In genomic region chr14:75834251-75834738, GRCm38 (mm10) we compare ENCODE assay signal across 8 mouse cellular contexts. TPM values are rescaled to one million over a fixed set of nuclear protein-coding genes. Genes with fewer than 3 reads are reported as not detected.
A peak's percentile ranks its signal among the peaks of the same experiment; 100 is the strongest.
DNase-seq lines count a peak whose midpoint lies in the region; ATAC-seq and TF ChIP-seq lines count a peak whose summit lies in the region.

No protein-coding gene starts in this region.

- H3K27me3 ChIP-seq in intestine, embryonic 15.5 days (replicated peaks): no peaks in the 10 kb centered on the region
- no peaks in the 10 kb centered on the region for H3K27me3 ChIP-seq in limb, embryonic 14.5 days (ENCODE audit: control insufficient read depth, insufficient read depth, low read length)
- H3K27me3 ChIP-seq in midbrain, embryonic 14.5 days (ENCODE audit: control insufficient read depth, insufficient read depth, low read length): no peaks in the 10 kb centered on the region
- H3K27me3 ChIP-seq in stomach, embryonic 15.5 days (replicated peaks): no peaks in the 10 kb centered on the region

- peak; percentile 67 for DNase-seq in layer of hippocampus, adult 11-12 months (ENCODE audit: low spot score)
- no peak for DNase-seq in layer of hippocampus, postnatal 25 days (ENCODE audit: extremely low spot score in 1 of 2, low spot score in 1 of 2)
- peak; percentile 95 for DNase-seq in embryo, embryonic 10.5 days (ENCODE audit: low spot score)
- DNase-seq in limb, embryonic 14.5 days (ENCODE audit: low spot score): peak; percentile 92
- peak; percentile 74 for DNase-seq in midbrain, embryonic 14.5 days

- peak overlapping the region; percentile 74 for H3K9ac ChIP-seq in intestine, embryonic 15.5 days
- H3K9ac ChIP-seq in limb, embryonic 14.5 days (ENCODE audit: low read depth, low read length, severe bottlenecking): peak overlapping the region; percentile 71
- peak overlapping the region; percentile 62 for H3K9ac ChIP-seq in midbrain, embryonic 14.5 days (replicated peaks; ENCODE audit: low read length)
- peak overlapping the region; percentile 78; the same call in 1 of the 2 replicates for H3K9ac ChIP-seq in stomach, embryonic 15.5 days

- ATAC-seq in granulocyte monocyte progenitor cell, adult 5-6 weeks (replicated peaks; ENCODE audit: poor library complexity, severe bottlenecking): peak; percentile 71
- ATAC-seq in intestine, embryonic 15.5 days: peak; percentile 90
- peak; percentile 92 for ATAC-seq in limb, embryonic 14.5 days (ENCODE audit: low FRiP score, low read depth)
- ATAC-seq in midbrain, embryonic 14.5 days (ENCODE audit: low FRiP score, low TSS enrichment): peak; percentile 73
- peak; percentile 85 for ATAC-seq in stomach, embryonic 15.5 days (ENCODE audit: insufficient read depth, low FRiP score, low read depth)

- no peaks in the 10 kb centered on the region for H3K36me3 ChIP-seq in intestine, embryonic 15.5 days
- no peaks in the 10 kb centered on the region for H3K36me3 ChIP-seq in limb, embryonic 14.5 days (ENCODE audit: control insufficient read depth, insufficient read depth, low read length)
- no peaks in the 10 kb centered on the region for H3K36me3 ChIP-seq in midbrain, embryonic 14.5 days (ENCODE audit: control insufficient read depth, insufficient read depth, low read length)
- no peaks in the 10 kb centered on the region for H3K36me3 ChIP-seq in stomach, embryonic 15.5 days

- H3K4me3 ChIP-seq in intestine, embryonic 15.5 days (replicated peaks): peak overlapping the region; percentile 49
- peak overlapping the region; percentile 44 for H3K4me3 ChIP-seq in limb, embryonic 14.5 days (replicated peaks; ENCODE audit: low read length)
- H3K4me3 ChIP-seq in midbrain, embryonic 14.5 days (replicated peaks; ENCODE audit: low read depth, low read length): peak overlapping the region; percentile 40
- peak overlapping the region; percentile 48 for H3K4me3 ChIP-seq in stomach, embryonic 15.5 days (replicated peaks)

- H3K9me3 ChIP-seq in intestine, embryonic 15.5 days: no peaks in the 10 kb centered on the region
- H3K9me3 ChIP-seq in limb, embryonic 14.5 days (ENCODE audit: control insufficient read depth, low read length): no peaks in the 10 kb centered on the region
- H3K9me3 ChIP-seq in midbrain, embryonic 14.5 days (ENCODE audit: control insufficient read depth, low read length): no peaks in the 10 kb centered on the region
- H3K9me3 ChIP-seq in stomach, embryonic 15.5 days: no peaks in the 10 kb centered on the region

- H3K4me2 ChIP-seq in intestine, embryonic 15.5 days (replicated peaks): peak overlapping the region; percentile 99
- H3K4me2 ChIP-seq in limb, embryonic 14.5 days (replicated peaks; ENCODE audit: low read depth, low read length, severe bottlenecking): peak overlapping the region; percentile 94
- peak overlapping the region; percentile 90 for H3K4me2 ChIP-seq in midbrain, embryonic 14.5 days (ENCODE audit: low read length)
- H3K4me2 ChIP-seq in stomach, embryonic 15.5 days: peak overlapping the region; percentile 98

- 0 out of 2 replicates have a peak, but pooled peaks have one; percentile 72 for TF ChIP-seq POLR2A in limb, embryonic 14.5 days (IDR thresholded peaks at IDR 0.05; ENCODE audit: borderline replicate concordance, extremely low read depth, insufficient read depth, insufficient read length)

- H3K4me1 ChIP-seq in intestine, embryonic 15.5 days (replicated peaks): peaks cover 17% of the 10 kb centered on the region; the same call in 1 of the 2 replicates
- peaks cover 12% of the 10 kb centered on the region; the same call in 1 of the 2 replicates for H3K4me1 ChIP-seq in limb, embryonic 14.5 days (ENCODE audit: control insufficient read depth, insufficient read depth, low read length)
- peaks cover 23% of the 10 kb centered on the region for H3K4me1 ChIP-seq in midbrain, embryonic 14.5 days (ENCODE audit: control insufficient read depth, insufficient read depth, low read length)
- peaks cover 20% of the 10 kb centered on the region; the same call in 1 of the 2 replicates for H3K4me1 ChIP-seq in stomach, embryonic 15.5 days

- WGBS in intestine, embryonic 15.5 days: under 1% methylated on average over 10 of the region's 10 CpGs
- under 1% methylated on average over 10 of the region's 10 CpGs for WGBS in limb, embryonic 14.5 days
- WGBS in midbrain, embryonic 14.5 days: 0% methylated on average over 10 of the region's 10 CpGs
- under 1% methylated on average over 10 of the region's 10 CpGs for WGBS in stomach, embryonic 15.5 days

- H3K27ac ChIP-seq in intestine, embryonic 15.5 days: peak overlapping the region; percentile 99
- H3K27ac ChIP-seq in limb, embryonic 14.5 days (replicated peaks; ENCODE audit: low read depth, low read length): peak overlapping the region; percentile 98
- H3K27ac ChIP-seq in midbrain, embryonic 14.5 days (replicated peaks; ENCODE audit: low read depth, low read length): peak overlapping the region; percentile 68
- peak overlapping the region; percentile 99 for H3K27ac ChIP-seq in stomach, embryonic 15.5 days

RNA-seq across cellular contexts. Expression of gene Tpt1, which starts 10.6 kb away (rescaled TPM):
- total RNA-seq in layer of hippocampus, postnatal 25 days (2021): 1,000 to 10,000 TPM in 1 of 2 experiments, 100 to 1,000 TPM in 1; 935 to 1,046 TPM
- total RNA-seq in granulocyte monocyte progenitor cell, adult 5-6 weeks (2014; fragmentation: Nextera tagmentation): 4,580 and 4,737 TPM in 2 replicates
- total RNA-seq in granulocyte monocyte progenitor cell, adult 5-6 weeks (2017): 844 and 942 TPM in 2 replicates
- polyA plus RNA-seq in intestine, embryonic 15.5 days (2015; fragmentation: Nextera tagmentation; extraction: Ambion mirVana): 988 and 1,053 TPM in 2 replicates
- polyA plus RNA-seq in limb, embryonic 14.5 days (2012; rRNA removed): 2,516 and 2,539 TPM in 2 replicates
- polyA plus RNA-seq in limb, embryonic 14.5 days (2014; fragmentation: Nextera tagmentation; extraction: Ambion mirVana): 1,237 and 1,305 TPM in 2 replicates
- 851 and 883 TPM in 2 replicates for polyA plus RNA-seq in midbrain, embryonic 14.5 days (2014; fragmentation: Nextera tagmentation; extraction: Ambion mirVana)
- polyA plus RNA-seq in stomach, embryonic 15.5 days (2015; fragmentation: Nextera tagmentation; extraction: Ambion mirVana): 999 and 1,085 TPM in 2 replicates

RNA-seq across cellular contexts. Expression of gene Slc25a30, which starts 47.5 kb away (rescaled TPM):
- total RNA-seq in layer of hippocampus, postnatal 25 days (2021): 10 to 100 TPM; 10.9 to 14.7 TPM
- 15.4 and 26.2 TPM in 2 replicates for total RNA-seq in granulocyte monocyte progenitor cell, adult 5-6 weeks (2014; fragmentation: Nextera tagmentation)
- 16.0 and 20.5 TPM in 2 replicates for total RNA-seq in granulocyte monocyte progenitor cell, adult 5-6 weeks (2017)
- polyA plus RNA-seq in intestine, embryonic 15.5 days (2015; fragmentation: Nextera tagmentation; extraction: Ambion mirVana): 2.3 and 3.0 TPM in 2 replicates
- polyA plus RNA-seq in limb, embryonic 14.5 days (2012; rRNA removed): 6.2 and 8.2 TPM in 2 replicates
- 3.5 and 4.6 TPM in 2 replicates for polyA plus RNA-seq in limb, embryonic 14.5 days (2014; fragmentation: Nextera tagmentation; extraction: Ambion mirVana)
- polyA plus RNA-seq in midbrain, embryonic 14.5 days (2014; fragmentation: Nextera tagmentation; extraction: Ambion mirVana): 13.4 and 15.6 TPM in 2 replicates
- 3.2 and 3.3 TPM in 2 replicates for polyA plus RNA-seq in stomach, embryonic 15.5 days (2015; fragmentation: Nextera tagmentation; extraction: Ambion mirVana)

Comparison
In these comparisons a context has a peak if more than half of its experiments do, and no peak if none do; other contexts are left out.
1. DNase-seq: peak in layer of hippocampus, adult 11-12 months (single experiment), embryo, embryonic 10.5 days (single experiment), limb, embryonic 14.5 days (single experiment) and midbrain, embryonic 14.5 days (single experiment); none in layer of hippocampus, postnatal 25 days (0 of 2).
2. Peak in every context shown above with its lines, with median percentiles within 50 percentile points of each other: ATAC-seq, H3K27ac ChIP-seq, H3K4me2 ChIP-seq, H3K4me3 ChIP-seq and H3K9ac ChIP-seq.